Mouse (Mus musculus) B cell, adult 67 days (primary cell): ENCODE results near the gene 4930426L09Rik. TPM values are rescaled to one million over a fixed set of nuclear protein-coding genes. Genes with fewer than 3 reads are reported as not detected.

ENCODE experiments used
- total RNA-seq, 2 experiments: library from RNA; stranded (reverse); gene quantifications; 4 replicates each; pipeline ENCODE4 v1.2.4; 2023

The 4930426L09Rik gene
- under 1 TPM; 0.65 to 0.87 TPM for total RNA-seq

DNA sequence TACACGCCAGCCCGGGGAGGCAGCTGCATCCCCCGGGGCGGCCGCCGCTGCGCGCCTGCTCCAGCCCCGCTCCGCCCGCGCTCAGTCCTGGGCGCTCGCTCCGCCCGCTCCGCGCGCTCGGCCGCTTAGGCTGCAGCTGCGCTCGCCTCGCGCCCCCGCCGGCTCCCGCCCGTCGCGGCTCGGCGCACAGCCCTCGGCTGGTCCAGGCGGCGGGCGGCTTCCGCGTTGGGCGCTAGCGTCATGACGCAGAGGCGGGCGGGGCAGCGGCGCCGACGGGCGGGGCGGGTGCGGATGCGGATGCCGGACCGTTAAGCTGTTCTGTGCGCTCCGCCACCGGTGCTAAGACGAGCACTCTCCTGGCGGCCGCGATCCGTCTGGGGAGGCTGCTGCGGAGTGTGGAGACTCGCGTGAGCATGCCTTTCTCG is at the start of gene 4930426L09Rik, which contains the start of gene Pip4k2a:
TSS of gene 4930426L09Rik (plus strand) at position 290 of the 425 bp plus-strand sequence.
TSS of gene Pip4k2a (minus strand) at position 73 of the 425 bp plus-strand sequence.

Other genes starting within 250 kb of the 4930426L09Rik start
- gene Pip4k2a, start 217 bp upstream of the 4930426L09Rik start, total RNA-seq, result 10 to 100 TPM; 89.5 to 92.6 TPM
- 1 to 10 TPM; 1.6 to 2.0 TPM for gene Armc3, start 201.0 kb downstream of the 4930426L09Rik start, total RNA-seq